Mouse (Mus musculus) megakaryocyte, embryonic 14.5 days (primary cell): ENCODE results near the gene Tgfbrap1.

Experiments
- FLI1 ChIP-seq: IDR thresholded peaks from 2 replicates; pipeline ENCODE4 v1.6.1; 2012; ENCODE audit warnings: low read length, inconsistent platforms, mixed read lengths
- GATA1 ChIP-seq: IDR thresholded peaks from 3 replicates; pipeline ENCODE4 v1.6.1; 2012; ENCODE audit warnings: mixed read lengths, low read length, inconsistent platforms, borderline replicate concordance

GRCm38 (mm10) chr1:43143791-43144190, 45.4 kb upstream of the Tgfbrap1 start:
- TF ChIP-seq GATA1 (no peak), FLI1 (no peak)
